Mouse (Mus musculus): Measurements from ENCODE around the gene Bche. TPM values are rescaled to one million over a fixed set of nuclear protein-coding genes. Genes with fewer than 3 reads are reported as not detected.

Bche gene
- polyA plus RNA-seq (2012; rRNA removed), result 4.2 and 5.7 TPM in 2 replicates

GRCm38 (mm10) chr3:73708410-73708714 is at the start of gene Bche:
Bche (minus strand) TSS chr3:73708415.

